Mouse (Mus musculus) heart, postnatal 0 days (tissue): ENCODE measurements around the gene Jak3.

Experiments
- CTCF ChIP-seq: IDR thresholded peaks from 2 replicates; pipeline ENCODE4 v1.5.1; 2016; ENCODE audit warnings: antibody characterized with exemption, control low read depth, low read depth
- EP300 ChIP-seq: IDR thresholded peaks from 2 replicates; pipeline ENCODE4 v1.6.1; 2016; ENCODE audit warnings: antibody characterized with exemption, low read depth

DNA sequence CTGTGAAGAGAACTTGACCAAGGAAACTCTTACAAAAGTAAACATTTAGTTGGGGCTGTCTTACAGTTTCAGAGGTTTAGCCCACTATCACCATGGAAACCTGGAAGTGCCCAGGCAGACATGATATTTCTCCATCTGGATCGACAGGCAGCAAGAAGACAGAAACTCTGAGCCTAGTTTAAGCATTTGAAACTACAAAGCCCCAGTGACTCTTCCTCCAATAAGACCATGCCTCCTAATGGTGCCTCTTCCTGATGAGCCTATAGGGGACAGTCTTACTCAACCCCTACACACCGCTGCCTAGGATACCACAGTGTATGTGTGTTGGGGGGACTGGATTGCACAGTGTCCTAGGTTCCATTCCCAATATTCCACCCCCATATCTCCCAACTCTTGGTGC lies 2.0 kb upstream of the Jak3 start:
- TF ChIP-seq CTCF (no peak), EP300 (no peak)
